10 mouse cellular contexts compared by ENCODE assay signal in genomic region chr19:53906033-53906702, GRCm38 (mm10). TPM values are rescaled to one million over a fixed set of nuclear protein-coding genes. Genes with fewer than 3 reads are reported as not detected.
DNase-seq lines count a peak whose midpoint lies in the region; ATAC-seq and TF ChIP-seq lines count a peak whose summit lies in the region.
"Had no signal": no experiment of that assay in that cellular context is flagged by ENCODE, and none has a peak within 500 bp of the region (broad histone marks: within the 10 kb centered on the region; RNA-seq: fewer than 3 reads in every experiment).

No protein-coding gene starts in this region.

- H3K4me2 ChIP-seq in embryonic facial prominence, embryonic 12.5 days (replicated peaks), result peak overlapping the region; percentile 65; the same call in 1 of the 2 replicates
- peak overlapping the region; percentile 75 for H3K4me2 ChIP-seq in lung, embryonic 15.5 days
- 0 out of 2 replicates have a peak overlapping the region, but pooled peaks have one; percentile 18 for H3K4me2 ChIP-seq in midbrain, postnatal 0 days (ENCODE audit: low read depth, low read length, poor library complexity, severe bottlenecking)

- no peak; the same call in 1 of the 2 replicates for TF ChIP-seq CTCF in midbrain, postnatal 0 days (IDR thresholded peaks at IDR 0.05)

- H3K36me3 ChIP-seq in embryonic facial prominence, embryonic 12.5 days, result peaks cover 15% of the 10 kb centered on the region
- H3K36me3 ChIP-seq in embryonic facial prominence, embryonic 10.5 days (replicated peaks), result peaks cover 23% of the 10 kb centered on the region
- peaks cover 19% of the 10 kb centered on the region for H3K36me3 ChIP-seq in lung, embryonic 15.5 days
- H3K36me3 ChIP-seq in midbrain, postnatal 0 days (ENCODE audit: insufficient read depth, low read length), result peaks cover 7% of the 10 kb centered on the region; the same call in 1 of the 2 replicates

- peaks cover 25% of the 10 kb centered on the region for H3K4me1 ChIP-seq in embryonic facial prominence, embryonic 12.5 days
- H3K4me1 ChIP-seq in embryonic facial prominence, embryonic 10.5 days, result peaks cover 27% of the 10 kb centered on the region
- peaks cover 26% of the 10 kb centered on the region for H3K4me1 ChIP-seq in lung, embryonic 15.5 days
- H3K4me1 ChIP-seq in midbrain, postnatal 0 days (ENCODE audit: insufficient read depth, low read length), result peaks cover 5% of the 10 kb centered on the region; the same call in 1 of the 2 replicates

- no peak for DNase-seq in embryonic facial prominence, embryonic 10.5 days (ENCODE audit: low spot score)
- DNase-seq in lung, postnatal 14 days, result no peak
- no peak for DNase-seq in midbrain, postnatal 0 days (ENCODE audit: low spot score)
- DNase-seq in right cerebral cortex, adult 2 months (ENCODE audit: low spot score in 2 of 2), result no peak
- DNase-seq in c-Kit-positive CD71-positive TER-119-positive erythroid progenitor cells, embryonic 14.5 days (ENCODE audit: low spot score), result no peak

- no peak overlapping the region for H3K9ac ChIP-seq in embryonic facial prominence, embryonic 12.5 days
- H3K9ac ChIP-seq in lung, embryonic 15.5 days, result no peak overlapping the region
- H3K9ac ChIP-seq in midbrain, postnatal 0 days (replicated peaks; ENCODE audit: low read length, poor library complexity, severe bottlenecking), result no peak overlapping the region
- H3K9ac ChIP-seq: midbrain, embryonic 12.5 days had no signal

- H3K27me3 ChIP-seq in embryonic facial prominence, embryonic 12.5 days, result no peaks in the 10 kb centered on the region
- no peaks in the 10 kb centered on the region for H3K27me3 ChIP-seq in embryonic facial prominence, embryonic 10.5 days (replicated peaks; ENCODE audit: low read depth, poor library complexity, severe bottlenecking)
- no peaks in the 10 kb centered on the region for H3K27me3 ChIP-seq in lung, embryonic 15.5 days
- H3K27me3 ChIP-seq in midbrain, postnatal 0 days (ENCODE audit: insufficient read depth, low read length), result no peaks in the 10 kb centered on the region
- H3K27me3 ChIP-seq: heart, embryonic 13.5 days; midbrain, embryonic 12.5 days had no signal

- no peak for ATAC-seq in embryonic facial prominence, embryonic 12.5 days (ENCODE audit: insufficient number of reproducible peaks, insufficient read depth, low FRiP score, low TSS enrichment)
- no peak for ATAC-seq in lung, embryonic 15.5 days (ENCODE audit: borderline replicate concordance, extremely low read depth, low FRiP score, low TSS enrichment)
- peak; percentile 5 to 24; a peak in 2 of 4 replicates for ATAC-seq in hematopoietic stem cell, adult 5-6 weeks (replicated peaks in 1 of 2; ENCODE audit: insufficient read depth in 1 of 2, low FRiP score in 2 of 2, low TSS enrichment in 1 of 2, low read depth in 1 of 2, poor library complexity in 2 of 2, severe bottlenecking in 2 of 2)
- ATAC-seq in midbrain, postnatal 0 days (ENCODE audit: low FRiP score), result no peak

- H3K27ac ChIP-seq in embryonic facial prominence, embryonic 12.5 days, result no peak overlapping the region
- H3K27ac ChIP-seq in embryonic facial prominence, embryonic 10.5 days (replicated peaks), result no peak overlapping the region
- no peak overlapping the region for H3K27ac ChIP-seq in lung, embryonic 15.5 days
- no peak overlapping the region for H3K27ac ChIP-seq in midbrain, postnatal 0 days (ENCODE audit: low read depth, low read length)
- H3K27ac ChIP-seq: heart, embryonic 13.5 days; midbrain, embryonic 12.5 days had no signal

- no peak overlapping the region for H3K4me3 ChIP-seq in embryonic facial prominence, embryonic 12.5 days
- H3K4me3 ChIP-seq in embryonic facial prominence, embryonic 10.5 days, result no peak overlapping the region
- no peak overlapping the region for H3K4me3 ChIP-seq in lung, embryonic 15.5 days
- H3K4me3 ChIP-seq in midbrain, postnatal 0 days (ENCODE audit: low read depth, low read length), result no peak overlapping the region
- H3K4me3 ChIP-seq: midbrain, embryonic 12.5 days had no signal

- WGBS in embryonic facial prominence, embryonic 12.5 days, result 60% methylated on average over 6 of the region's 6 CpGs
- 75% methylated on average over 6 of the region's 6 CpGs for WGBS in embryonic facial prominence, embryonic 10.5 days
- 30% methylated on average over 6 of the region's 6 CpGs for WGBS in lung, embryonic 15.5 days
- 72% methylated on average over 6 of the region's 6 CpGs for WGBS in midbrain, postnatal 0 days

- no peaks in the 10 kb centered on the region for H3K9me3 ChIP-seq in embryonic facial prominence, embryonic 12.5 days
- no peaks in the 10 kb centered on the region for H3K9me3 ChIP-seq in embryonic facial prominence, embryonic 10.5 days
- H3K9me3 ChIP-seq in lung, embryonic 15.5 days, result no peaks in the 10 kb centered on the region
- H3K9me3 ChIP-seq in midbrain, postnatal 0 days (ENCODE audit: low read length), result no peaks in the 10 kb centered on the region
- H3K9me3 ChIP-seq: midbrain, embryonic 12.5 days had no signal

RNA-seq across cellular contexts. Expression of gene Pdcd4, which starts 14.1 kb away (rescaled TPM):
- 114 and 129 TPM in 2 replicates for polyA plus RNA-seq in embryonic facial prominence, embryonic 12.5 days (2016; fragmentation: Nextera tagmentation; extraction: Ambion mirVana)
- polyA plus RNA-seq in embryonic facial prominence, embryonic 10.5 days (2016; fragmentation: Nextera tagmentation; extraction: Ambion mirVana), result 66.5 and 78.8 TPM in 2 replicates
- 87.7 and 89.7 TPM in 2 replicates for polyA plus RNA-seq in lung, embryonic 15.5 days (2015; fragmentation: Nextera tagmentation; extraction: Ambion mirVana)
- 182 and 234 TPM in 2 replicates for total RNA-seq in hematopoietic stem cell, adult 5-6 weeks (2017)
- 19.5 and 19.8 TPM in 2 replicates for total RNA-seq in midbrain, postnatal 0 days (2014; rRNA removed)
- 77.3 and 96.7 TPM in 2 replicates for polyA plus RNA-seq in midbrain, postnatal 0 days (2015; fragmentation: Nextera tagmentation; extraction: Ambion mirVana)

RNA-seq across cellular contexts. Expression of gene Shoc2, which starts 37.9 kb away (rescaled TPM):
- 55.2 and 57.0 TPM in 2 replicates for polyA plus RNA-seq in embryonic facial prominence, embryonic 12.5 days (2016; fragmentation: Nextera tagmentation; extraction: Ambion mirVana)
- polyA plus RNA-seq in embryonic facial prominence, embryonic 10.5 days (2016; fragmentation: Nextera tagmentation; extraction: Ambion mirVana), result 62.7 and 65.9 TPM in 2 replicates
- 41.6 and 43.6 TPM in 2 replicates for polyA plus RNA-seq in lung, embryonic 15.5 days (2015; fragmentation: Nextera tagmentation; extraction: Ambion mirVana)
- total RNA-seq in hematopoietic stem cell, adult 5-6 weeks (2017), result 61.1 and 63.8 TPM in 2 replicates
- 77.3 and 85.1 TPM in 2 replicates for total RNA-seq in midbrain, postnatal 0 days (2014; rRNA removed)
- 46.2 and 49.4 TPM in 2 replicates for polyA plus RNA-seq in midbrain, postnatal 0 days (2015; fragmentation: Nextera tagmentation; extraction: Ambion mirVana)

RNA-seq across cellular contexts. Expression of gene Bbip1, which starts 38.3 kb away (rescaled TPM):
- 88.3 and 90.6 TPM in 2 replicates for polyA plus RNA-seq in embryonic facial prominence, embryonic 12.5 days (2016; fragmentation: Nextera tagmentation; extraction: Ambion mirVana)
- 86.7 and 89.7 TPM in 2 replicates for polyA plus RNA-seq in embryonic facial prominence, embryonic 10.5 days (2016; fragmentation: Nextera tagmentation; extraction: Ambion mirVana)
- polyA plus RNA-seq in lung, embryonic 15.5 days (2015; fragmentation: Nextera tagmentation; extraction: Ambion mirVana), result 58.0 and 58.9 TPM in 2 replicates
- total RNA-seq in hematopoietic stem cell, adult 5-6 weeks (2017), result 43.6 and 47.7 TPM in 2 replicates
- 74.2 and 95.7 TPM in 2 replicates for total RNA-seq in midbrain, postnatal 0 days (2014; rRNA removed)
- 154 and 158 TPM in 2 replicates for polyA plus RNA-seq in midbrain, postnatal 0 days (2015; fragmentation: Nextera tagmentation; extraction: Ambion mirVana)

Comparison
In these comparisons a context has a peak if more than half of its experiments do, and no peak if none do; other contexts are left out.
1. ATAC-seq: peak in hematopoietic stem cell, adult 5-6 weeks (2 of 2); none in embryonic facial prominence, embryonic 12.5 days (single experiment), lung, embryonic 15.5 days (single experiment) and midbrain, postnatal 0 days (single experiment).
2. H3K4me2 ChIP-seq: peak in every context shown above with its lines; median percentile 75 in lung, embryonic 15.5 days; 65 in embryonic facial prominence, embryonic 12.5 days; 18 in midbrain, postnatal 0 days.